Mouse (Mus musculus) adrenal gland (tissue): ENCODE data around the gene Hdhd3.
"Not testable (repeated sequence)": the region's sequence is repeated elsewhere in the genome, so short reads cannot be mapped to it uniquely, and the experiment has no call there.

Experiments used
- intact Hi-C: fragments of 180-260 bp; cut with DNase I; formaldehyde crosslinking; loops from one replicate; pipeline ENCODE4 v1.15.1; 2025

Gene Hdhd3

GRCm38 (mm10) chr4:62479593-62479936 is 23.7 kb downstream of the Hdhd3 start:
- intact Hi-C loops = not testable (repeated sequence)

- intact Hi-C loops = no loop called here
These were observed 25.6 kb downstream of the Hdhd3 start for GRCm38 (mm10) chr4:62477542-62478244.

- intact Hi-C loops = no loop called here
These were observed 27.5 kb downstream of the Hdhd3 start for GRCm38 (mm10) chr4:62475793-62476192.

- intact Hi-C loops = no loop called here
These were observed 28.1 kb downstream of the Hdhd3 start for GRCm38 (mm10) chr4:62475131-62475530.

- intact Hi-C loops = no loop called here
These were observed 31.2 kb downstream of the Hdhd3 start for GRCm38 (mm10) chr4:62472071-62472470.

- intact Hi-C loops = no loop called here
These were observed 32.6 kb downstream of the Hdhd3 start, which contains the start of gene Wdr31 for GRCm38 (mm10) chr4:62470598-62471051. Wdr31 (minus strand) TSS chr4:62470896.

- intact Hi-C loops = loop anchor here (10.0 kb wide), 1 partner anchor 227 kb away; no protein-coding TSS in a partner anchor
These were observed 35.1 kb downstream of the Hdhd3 start for GRCm38 (mm10) chr4:62468158-62468557.

GRCm38 (mm10) chr4:62463124-62463523 is 40.1 kb downstream of the Hdhd3 start:
- intact Hi-C loops = loop anchor here (10.0 kb wide), 1 partner anchor 232 kb away; no protein-coding TSS in a partner anchor

- intact Hi-C loops = loop anchor here (10.0 kb wide), 1 partner anchor 234 kb away; no protein-coding TSS in a partner anchor
These were observed 42.9 kb downstream of the Hdhd3 start for GRCm38 (mm10) chr4:62460348-62460747.

- intact Hi-C loops = loop anchor here (10.0 kb wide), 1 partner anchor 306 kb away; no protein-coding TSS in a partner anchor
These were observed 44.2 kb downstream of the Hdhd3 start for GRCm38 (mm10) chr4:62459081-62459480.

- intact Hi-C loops = loop anchor here (10.0 kb wide), 1 partner anchor 310 kb away; no protein-coding TSS in a partner anchor
These were observed 48.3 kb downstream of the Hdhd3 start for GRCm38 (mm10) chr4:62454995-62455394.
